Mouse (Mus musculus) limb, embryonic 10.5 days (tissue): Measurements from ENCODE around the gene Naaladl2. TPM values are rescaled to one million over a fixed set of nuclear protein-coding genes. Genes with fewer than 3 reads are reported as not detected.
"Not testable (repeated sequence)": the region's sequence is repeated elsewhere in the genome, so short reads cannot be mapped to it uniquely, and the experiment has no call there.

ENCODE experiments used
- DNase-seq: peaks from one replicate; pipeline ENCODE4 v3.0.0-alpha.2; 2017; ENCODE audit warnings: low spot score
- H3K27ac ChIP-seq: fragments of 300-500 bp; sonication (generic); 2 replicates; pipeline ENCODE4 v1.5.1; 2016; ENCODE audit warnings: mild to moderate bottlenecking
- H3K27me3 ChIP-seq: fragments of 300-500 bp; sonication (generic); 2 replicates; pipeline ENCODE4 v1.6.1; 2016; ENCODE audit warnings: low read depth, mild to moderate bottlenecking; ENCODE audit not compliant: poor library complexity, severe bottlenecking
- H3K36me3 ChIP-seq: fragments of 300-500 bp; sonication (generic); 2 replicates; pipeline ENCODE4 v1.6.1; 2016; ENCODE audit warnings: mild to moderate bottlenecking, moderate library complexity
- H3K4me1 ChIP-seq: fragments of 300-500 bp; sonication (generic); 2 replicates; pipeline ENCODE4 v1.6.1; 2016
- H3K4me3 ChIP-seq: fragments of 300-500 bp; sonication (generic); 2 replicates; pipeline ENCODE4 v1.5.1; 2016; ENCODE audit warnings: mild to moderate bottlenecking, moderate library complexity
- H3K9me3 ChIP-seq: fragments of 300-500 bp; sonication (generic); replicated peaks from 2 replicates; pipeline ENCODE4 v1.6.1; 2016; ENCODE audit warnings: mild to moderate bottlenecking
- WGBS: fragments of 180-500 bp; shearing (Covaris S2); methylation state at CpG from one replicate; pipeline ENCODE4 v1.1.7; 2016; 5-methylcytosine and 5-hydroxymethylcytosine counted together
- polyA plus RNA-seq: library from polyadenylated mRNA; unstranded; fragments of >200 nt; fragmentation: Nextera tagmentation; extraction: Ambion mirVana; gene quantifications from 2 replicates; pipeline ENCODE4 v1.2.1, GENCODE M21; 2016

Gene Naaladl2
- polyA plus RNA-seq, 1 experiment from 2014 or later, result 0.44 TPM

GRCm38 (mm10) chr3:25074266-25074665 is 69.8 kb downstream of the Naaladl2 start:
- no peak for DNase-seq
- H3K27ac ChIP-seq, result no peak overlapping the region

GRCm38 (mm10) chr3:25073821-25074220 is 70.2 kb downstream of the Naaladl2 start:
- Histone ChIP-seq H3K4me3 (no peak overlapping the region), H3K36me3 (no peaks in the 10 kb centered on the region), H3K27ac (no peak overlapping the region), H3K27me3 (no peaks in the 10 kb centered on the region), H3K9me3 (no peaks in the 10 kb centered on the region), H3K4me1 (no peaks in the 10 kb centered on the region)
- WGBS, result 85% methylated on average over 6 of the region's 6 CpGs
- no peak for DNase-seq

More at GRCm38 (mm10) chr3:25074266-25074665, 69.8 kb downstream of the Naaladl2 start:
- Histone ChIP-seq H3K36me3 (no peaks in the 10 kb centered on the region), H3K9me3 (no peaks in the 10 kb centered on the region), H3K4me1 (no peaks in the 10 kb centered on the region), H3K4me3 (no peak overlapping the region), H3K27me3 (no peaks in the 10 kb centered on the region)
- WGBS, result 86% methylated on average over 4 of the region's 4 CpGs

DNA sequence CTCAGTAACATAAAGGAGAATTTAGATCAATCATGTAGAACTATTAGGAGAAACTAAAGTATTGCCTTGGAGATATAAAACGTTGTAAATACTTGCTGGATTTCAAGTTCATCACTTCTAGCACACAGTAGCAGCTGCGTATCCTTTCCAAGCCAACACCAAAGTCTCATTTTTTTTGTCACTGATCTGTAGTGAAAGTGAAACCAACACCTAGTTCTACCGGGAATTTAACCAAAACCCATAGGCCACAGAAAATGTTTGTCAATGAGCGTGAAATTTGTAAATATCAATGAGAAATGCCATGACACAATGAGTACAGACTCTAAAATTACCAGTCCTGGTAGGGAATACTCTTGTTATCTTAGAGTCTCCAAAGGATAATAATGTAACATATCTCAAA is 80.8 kb downstream of the Naaladl2 start:
- DNase-seq, result no peak
- WGBS, result 88% methylated on average over 4 of the region's 4 CpGs

DNA sequence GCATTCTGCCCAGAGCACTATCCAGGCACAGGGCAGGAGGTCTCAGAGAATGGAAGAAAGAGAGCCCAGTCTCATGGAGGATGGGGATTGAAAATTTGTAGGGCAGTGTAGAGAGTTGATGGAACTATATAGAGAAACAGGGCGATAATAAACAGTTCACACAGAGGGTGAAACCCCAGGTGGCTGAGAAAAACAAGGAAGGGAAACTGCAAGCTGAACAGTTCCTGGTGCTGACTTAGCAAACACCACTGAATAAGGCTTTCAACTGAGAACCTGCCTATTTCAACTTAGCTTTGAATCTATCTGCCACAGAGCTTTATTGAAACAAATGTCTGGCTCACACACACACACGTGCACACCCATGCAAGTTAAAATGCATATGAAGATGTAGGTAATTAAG is 91.1 kb downstream of the Naaladl2 start:
- Histone ChIP-seq H3K27ac (no peak overlapping the region), H3K4me1 (no peaks in the 10 kb centered on the region), H3K9me3 (no peaks in the 10 kb centered on the region), H3K4me3 (no peak overlapping the region), H3K36me3 (no peaks in the 10 kb centered on the region), H3K27me3 (no peaks in the 10 kb centered on the region)
- no peak for DNase-seq
- WGBS, result 36% methylated on average over 2 of the region's 2 CpGs

More for the DNA sequence above, 80.8 kb downstream of the Naaladl2 start:
- Histone ChIP-seq H3K27me3 (no peaks in the 10 kb centered on the region), H3K4me3 (no peak overlapping the region), H3K4me1 (no peaks in the 10 kb centered on the region), H3K36me3 (no peaks in the 10 kb centered on the region), H3K27ac (no peak overlapping the region), H3K9me3 (no peaks in the 10 kb centered on the region)

DNA sequence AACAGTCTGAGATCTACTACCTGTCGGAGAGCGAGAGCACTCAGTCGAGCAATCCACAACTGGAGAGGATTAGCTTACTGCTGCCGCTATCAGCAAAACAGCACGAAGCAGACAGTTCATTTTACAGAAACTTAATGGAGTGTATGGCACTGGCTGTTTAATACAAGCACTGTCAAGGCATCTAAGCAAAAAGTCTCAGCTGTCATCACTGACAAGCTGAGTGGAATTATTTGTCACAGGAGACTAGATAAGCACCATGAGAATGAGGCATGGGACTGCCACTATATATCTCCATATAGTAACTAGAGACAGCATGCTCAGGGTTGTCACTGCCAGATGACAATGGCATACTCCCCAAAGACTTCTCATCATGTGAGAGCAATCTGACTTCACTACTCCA is 124.1 kb downstream of the Naaladl2 start:
- Histone ChIP-seq H3K36me3 (no peaks in the 10 kb centered on the region), H3K4me3 (no peak overlapping the region), H3K27ac (no peak overlapping the region), H3K4me1 (no peaks in the 10 kb centered on the region), H3K9me3 (no peaks in the 10 kb centered on the region), H3K27me3 (no peaks in the 10 kb centered on the region)
- WGBS, result 83% methylated on average over 5 of the region's 5 CpGs
- no peak for DNase-seq

DNA sequence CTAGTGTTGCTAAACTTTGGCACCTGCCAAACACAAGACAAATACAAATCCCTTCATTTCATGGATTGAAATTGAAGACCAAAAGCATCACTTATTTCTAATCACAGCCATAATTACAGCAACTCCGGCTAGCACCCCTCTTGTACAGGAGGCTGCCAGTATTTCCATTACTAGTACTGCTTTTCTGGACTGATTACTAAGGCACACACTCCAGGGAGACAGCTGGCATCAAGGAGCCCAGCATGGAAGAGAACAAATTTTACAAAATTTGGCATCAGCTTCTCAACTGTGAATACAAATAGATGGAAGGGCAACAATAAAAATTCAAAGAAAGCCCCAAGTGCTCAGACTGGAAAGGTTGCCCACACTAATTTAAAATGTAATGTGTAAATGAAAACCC is 133.3 kb downstream of the Naaladl2 start:
- WGBS, result 91% methylated on average over 1 of the region's 1 CpGs
- H3K27ac ChIP-seq, result no peak overlapping the region
- no peaks in the 10 kb centered on the region for H3K9me3 ChIP-seq
- H3K36me3 ChIP-seq, result no peaks in the 10 kb centered on the region
- no peaks in the 10 kb centered on the region for H3K27me3 ChIP-seq
- H3K4me1 ChIP-seq, result no peaks in the 10 kb centered on the region
- no peak for DNase-seq
- H3K4me3 ChIP-seq, result no peak overlapping the region

DNA sequence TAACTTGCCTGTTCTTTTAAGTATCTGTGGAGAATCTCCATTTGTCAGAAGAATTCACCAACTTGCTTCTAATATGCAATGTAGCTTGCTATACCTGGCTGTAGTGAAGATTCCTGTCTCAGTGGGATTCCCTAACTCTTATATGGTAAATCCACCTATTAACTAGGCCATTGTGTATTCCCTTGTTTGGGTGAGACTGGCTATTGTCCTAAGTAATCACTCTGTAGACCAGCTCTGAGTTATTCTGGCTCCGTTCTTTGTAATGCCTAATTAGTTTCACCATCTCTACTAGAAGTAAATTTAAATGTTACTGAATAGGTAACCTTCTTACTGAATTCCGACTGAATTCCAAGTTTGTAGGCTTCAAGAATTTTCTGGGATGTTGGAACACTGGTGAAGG is 137.3 kb downstream of the Naaladl2 start:
- not testable (repeated sequence) for H3K27me3 ChIP-seq

GRCm38 (mm10) chr3:24992577-24992976 is 151.5 kb downstream of the Naaladl2 start:
- 55% methylated on average over 2 of the region's 2 CpGs for WGBS
- H3K9me3 ChIP-seq, result no peaks in the 10 kb centered on the region
- H3K36me3 ChIP-seq, result no peaks in the 10 kb centered on the region
- DNase-seq, result no peak
- no peaks in the 10 kb centered on the region for H3K27me3 ChIP-seq
- H3K4me3 ChIP-seq, result no peak overlapping the region
- H3K4me1 ChIP-seq, result no peaks in the 10 kb centered on the region
- no peak overlapping the region for H3K27ac ChIP-seq

More for the DNA sequence above, 137.3 kb downstream of the Naaladl2 start:
- not testable (repeated sequence) for DNase-seq, H3K4me1 ChIP-seq, H3K9me3 ChIP-seq, H3K27ac ChIP-seq, H3K4me3 ChIP-seq, H3K36me3 ChIP-seq
- 65% methylated on average over 2 of the region's 2 CpGs for WGBS

GRCm38 (mm10) chr3:24992078-24992477 is 152.0 kb downstream of the Naaladl2 start:
- Histone ChIP-seq H3K9me3 (no peaks in the 10 kb centered on the region), H3K36me3 (no peaks in the 10 kb centered on the region), H3K27ac (no peak overlapping the region), H3K4me1 (no peaks in the 10 kb centered on the region), H3K27me3 (no peaks in the 10 kb centered on the region), H3K4me3 (no peak overlapping the region)
- WGBS, result 93% methylated on average over 3 of the region's 3 CpGs
- no peak for DNase-seq

GRCm38 (mm10) chr3:24982111-24982510 is 161.9 kb downstream of the Naaladl2 start:
- Histone ChIP-seq H3K27me3 (no peaks in the 10 kb centered on the region), H3K9me3 (no peaks in the 10 kb centered on the region), H3K36me3 (no peaks in the 10 kb centered on the region), H3K4me3 (no peak overlapping the region), H3K4me1 (peaks cover 6% of the 10 kb centered on the region; the same call in 1 of the 2 replicates), H3K27ac (no peak overlapping the region)
- WGBS, result 86% methylated on average over 4 of the region's 4 CpGs
- no peak for DNase-seq

DNA sequence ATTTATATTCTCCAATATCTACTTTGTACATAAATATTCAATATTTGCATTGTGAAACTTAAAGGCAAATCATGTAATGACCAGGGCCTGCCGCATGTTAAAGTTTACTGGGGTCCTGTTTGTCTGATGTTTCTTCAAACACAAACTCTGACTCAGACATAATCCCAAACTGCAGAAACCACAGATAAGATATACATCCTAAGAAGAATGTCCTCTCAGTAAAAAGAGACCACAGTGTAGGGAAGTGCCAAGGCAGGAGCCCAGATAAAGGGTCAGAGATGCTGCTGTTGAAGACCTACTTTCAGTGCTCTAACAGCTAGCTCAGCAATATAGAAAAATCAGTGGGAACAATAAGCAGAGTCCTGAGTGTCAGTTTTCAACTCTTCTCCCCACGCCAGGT is 201.9 kb downstream of the Naaladl2 start:
- no peak for DNase-seq
- no peak overlapping the region for H3K27ac ChIP-seq
- no peaks in the 10 kb centered on the region for H3K27me3 ChIP-seq
- H3K4me1 ChIP-seq, result no peaks in the 10 kb centered on the region
- WGBS, result 92% methylated on average over 2 of the region's 2 CpGs
- H3K9me3 ChIP-seq, result no peaks in the 10 kb centered on the region
- H3K36me3 ChIP-seq, result no peaks in the 10 kb centered on the region
- no peak overlapping the region for H3K4me3 ChIP-seq

GRCm38 (mm10) chr3:24938507-24939182 is 205.4 kb downstream of the Naaladl2 start:
- Histone ChIP-seq H3K27ac (no peak overlapping the region), H3K4me1 (no peaks in the 10 kb centered on the region), H3K27me3 (no peaks in the 10 kb centered on the region), H3K4me3 (no peak overlapping the region), H3K36me3 (no peaks in the 10 kb centered on the region), H3K9me3 (no peaks in the 10 kb centered on the region)
- 86% methylated on average over 5 of the region's 5 CpGs for WGBS
- DNase-seq, result no peak

DNA sequence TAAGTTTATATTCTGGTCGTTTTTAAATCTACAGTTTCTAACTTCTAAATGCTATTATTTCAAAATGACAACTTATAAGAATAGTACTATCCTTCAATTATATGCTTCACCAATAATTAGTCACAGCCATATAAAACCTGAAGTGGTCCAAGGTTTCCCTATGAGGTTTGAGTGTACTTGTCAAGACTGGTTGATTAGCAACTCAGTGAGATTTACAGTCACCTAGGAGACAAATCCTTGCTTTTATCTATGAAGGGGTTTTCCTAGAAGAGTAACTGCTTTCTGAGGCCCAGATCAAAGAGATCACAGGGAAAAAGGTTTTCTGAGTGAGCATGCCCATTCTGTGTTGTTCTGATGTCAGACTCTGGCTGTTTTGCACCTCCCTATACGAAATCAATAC is 222.2 kb downstream of the Naaladl2 start:
- no peaks in the 10 kb centered on the region for H3K4me1 ChIP-seq
- H3K9me3 ChIP-seq, result no peaks in the 10 kb centered on the region
- no peaks in the 10 kb centered on the region for H3K27me3 ChIP-seq
- 37% methylated on average over 2 of the region's 2 CpGs for WGBS
- no peak overlapping the region for H3K27ac ChIP-seq
- no peaks in the 10 kb centered on the region for H3K36me3 ChIP-seq
- DNase-seq, result no peak
- H3K4me3 ChIP-seq, result no peak overlapping the region

DNA sequence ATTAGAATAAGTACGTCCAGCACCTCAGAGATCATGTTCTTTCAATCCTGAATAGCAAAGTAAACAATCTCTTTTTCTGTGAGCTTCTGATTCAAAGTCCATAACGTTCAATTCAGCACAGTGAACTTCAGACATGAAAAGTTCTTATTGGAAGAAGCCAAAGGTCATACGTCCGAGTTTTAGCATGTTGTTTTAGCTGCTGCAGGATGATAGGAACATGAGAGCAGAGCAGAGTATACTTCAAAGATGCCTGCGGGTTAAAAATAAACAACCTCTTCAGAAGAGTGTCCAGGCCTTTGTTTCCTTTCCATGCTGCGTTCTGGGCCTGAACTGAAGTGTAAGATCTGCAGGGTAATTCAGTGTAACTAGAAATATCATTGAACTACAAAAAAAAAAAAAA is 222.7 kb downstream of the Naaladl2 start:
- no peak overlapping the region for H3K4me3 ChIP-seq
- 62% methylated on average over 6 of the region's 6 CpGs for WGBS
- no peaks in the 10 kb centered on the region for H3K27me3 ChIP-seq
- DNase-seq, result no peak
- no peaks in the 10 kb centered on the region for H3K4me1 ChIP-seq
- no peaks in the 10 kb centered on the region for H3K9me3 ChIP-seq
- no peak overlapping the region for H3K27ac ChIP-seq
- H3K36me3 ChIP-seq, result no peaks in the 10 kb centered on the region
